Mouse (Mus musculus) kidney, adult 11 months (tissue): ENCODE measurements around the gene Gm20388.

Source experiments
- DNase-seq: peaks from one replicate; pipeline ENCODE4 v3.0.0; 2022

Gene Gm20388

DNA sequence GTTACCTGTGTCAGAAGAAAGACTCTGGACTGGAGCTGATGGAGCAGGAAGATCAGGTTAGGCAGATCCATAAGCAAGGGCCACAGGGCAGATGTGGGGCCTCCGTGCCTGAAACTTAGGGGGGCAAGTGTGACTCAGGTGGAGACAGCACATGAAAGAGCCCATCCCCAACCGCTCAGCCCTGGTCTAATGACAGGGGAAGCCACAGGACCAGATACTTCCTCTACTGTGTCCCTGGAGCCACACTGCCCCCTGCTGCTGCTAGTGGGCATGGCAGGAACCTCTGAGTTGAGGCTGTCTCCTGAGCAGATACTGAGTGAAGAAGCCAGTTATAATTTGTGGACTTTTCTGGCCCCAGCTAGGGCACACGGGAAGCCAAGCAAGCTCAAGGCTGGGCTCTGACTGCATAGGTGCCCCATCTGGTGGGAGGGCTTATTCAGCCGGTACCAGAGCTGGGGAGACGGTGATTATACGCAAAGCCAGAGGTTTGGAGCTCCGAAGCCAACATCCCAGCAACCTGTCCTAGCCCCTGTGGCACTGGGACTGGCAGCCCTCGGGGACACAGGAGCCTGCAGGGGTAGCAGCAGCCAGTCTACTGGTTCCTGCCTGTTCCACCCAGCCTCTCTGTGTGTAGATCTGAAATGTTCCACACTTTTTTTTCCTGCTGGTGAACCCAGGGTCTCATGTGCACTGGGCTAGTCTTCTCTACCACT is 2919.9 kb downstream of the Gm20388 start:
- peak; percentile 77 for DNase-seq

DNA sequence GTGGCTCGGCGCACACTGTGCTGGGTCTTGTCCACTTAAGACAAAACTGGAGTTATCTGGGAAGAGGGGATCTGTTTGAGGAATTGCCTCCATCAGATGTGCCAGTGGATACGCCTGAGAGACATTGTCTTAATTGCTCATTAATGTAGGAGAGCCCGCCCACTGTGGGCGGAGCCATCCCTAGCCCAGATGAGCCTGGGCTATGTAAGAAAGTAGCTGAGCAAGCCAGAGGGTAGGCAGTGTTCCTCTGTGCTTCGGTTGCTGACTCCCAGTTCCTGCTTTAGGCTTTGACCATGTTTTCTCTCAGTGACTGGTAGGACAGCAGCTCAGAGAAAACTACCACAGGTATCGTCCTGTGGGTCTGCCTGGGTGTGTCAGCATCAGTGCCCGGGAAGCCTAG is 2923.8 kb downstream of the Gm20388 start:
- no peak for DNase-seq

DNA sequence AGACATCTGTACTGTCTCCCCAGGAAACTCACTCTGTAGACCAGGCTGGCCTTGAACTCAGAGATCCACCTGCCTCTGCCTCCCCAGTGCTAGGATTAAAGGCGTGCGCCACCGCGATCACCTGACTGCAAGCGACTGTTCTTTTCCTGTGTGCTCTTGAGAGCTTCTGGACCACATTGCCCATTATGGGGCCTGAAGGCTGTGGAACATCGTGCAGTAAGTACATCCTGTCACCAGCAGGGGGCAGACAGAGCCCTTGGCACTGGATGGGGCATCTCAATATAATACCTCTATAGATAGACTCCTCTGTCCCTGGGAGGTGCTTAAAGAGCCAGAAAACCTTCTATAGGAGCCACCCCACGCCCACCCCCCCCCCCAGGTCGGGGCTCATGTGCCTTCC is 2924.3 kb downstream of the Gm20388 start:
- DNase-seq = peak; percentile 54

DNA sequence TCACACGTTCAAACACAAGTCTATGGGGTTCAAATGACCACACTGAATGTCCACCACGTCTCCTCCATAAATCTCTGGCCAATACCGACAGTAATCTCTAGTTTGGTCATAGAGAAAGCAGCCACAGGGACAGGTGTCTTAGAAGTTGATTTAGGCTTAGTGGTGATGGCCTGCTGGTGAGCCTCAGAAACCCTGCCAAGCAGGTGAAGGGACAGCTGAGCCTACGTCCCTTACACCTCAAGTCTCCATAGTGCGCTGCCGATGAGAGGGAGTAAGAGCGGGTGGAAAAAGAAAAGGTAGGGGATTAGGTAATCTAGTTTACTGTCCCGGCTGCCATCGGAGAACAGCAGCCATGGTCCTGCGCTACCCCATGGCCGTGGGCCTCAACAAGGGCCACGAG is 2925.6 kb downstream of the Gm20388 start:
- DNase-seq = no peak

DNA sequence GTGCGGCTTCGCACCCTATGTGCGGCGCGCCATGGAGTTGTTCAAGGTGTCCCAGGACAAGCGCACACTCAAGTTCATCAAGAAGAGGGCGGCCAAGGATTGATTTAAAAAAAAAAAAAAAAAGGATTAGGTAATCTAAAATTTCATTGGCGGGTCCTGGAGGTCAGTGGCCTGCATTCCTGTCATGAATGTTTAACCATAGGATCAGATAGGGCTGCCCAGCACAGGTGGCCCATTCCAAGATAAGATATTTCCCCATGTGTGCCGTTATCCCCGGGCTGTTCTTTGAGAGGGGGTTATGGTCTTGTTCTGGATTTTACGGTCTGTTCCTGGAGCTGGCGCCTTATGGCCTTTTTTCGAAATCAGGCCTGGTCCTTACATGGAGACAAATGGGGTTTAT is 2926.1 kb downstream of the Gm20388 start:
- DNase-seq = no peak

DNA sequence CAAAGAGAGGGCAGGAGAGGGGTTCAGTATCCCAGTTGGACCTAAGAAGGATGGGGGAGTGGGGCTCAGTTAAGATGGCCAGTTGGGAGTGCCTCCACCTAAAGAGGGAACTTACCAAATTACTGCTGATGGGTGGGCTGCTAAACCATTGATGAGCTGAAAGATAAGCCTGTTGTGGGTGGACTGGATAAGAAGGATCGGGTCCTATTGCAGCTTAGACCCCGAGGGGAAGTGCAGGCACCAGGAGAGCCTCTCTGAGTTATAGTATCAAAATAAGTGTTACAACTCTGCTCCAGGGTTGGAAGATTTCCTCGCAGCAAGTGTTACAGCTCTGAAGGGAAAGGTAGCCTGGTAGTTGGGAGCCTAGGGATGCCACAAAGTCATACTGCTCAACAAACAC is 2933.5 kb downstream of the Gm20388 start:
- no peak for DNase-seq

DNA sequence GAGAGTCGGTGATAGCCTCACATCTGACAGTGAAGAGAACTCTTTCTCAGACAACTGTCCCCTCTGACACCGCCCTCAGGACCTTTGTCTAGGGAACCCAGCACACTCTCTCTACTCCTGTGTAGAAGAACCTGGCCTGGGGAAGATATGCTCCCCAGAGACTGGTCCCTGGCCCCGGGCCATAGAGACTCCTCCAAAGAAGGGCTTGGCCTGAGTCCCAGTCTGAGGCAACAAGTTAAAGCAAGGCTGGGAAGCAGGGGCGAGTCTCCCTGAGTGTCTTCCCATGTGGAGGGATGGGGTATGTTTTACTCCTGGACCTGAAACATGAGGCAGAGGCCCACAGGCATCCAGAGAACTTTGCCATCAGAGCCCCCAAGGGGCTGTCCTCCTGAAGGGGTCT is 2935.0 kb downstream of the Gm20388 start:
- no peak for DNase-seq

DNA sequence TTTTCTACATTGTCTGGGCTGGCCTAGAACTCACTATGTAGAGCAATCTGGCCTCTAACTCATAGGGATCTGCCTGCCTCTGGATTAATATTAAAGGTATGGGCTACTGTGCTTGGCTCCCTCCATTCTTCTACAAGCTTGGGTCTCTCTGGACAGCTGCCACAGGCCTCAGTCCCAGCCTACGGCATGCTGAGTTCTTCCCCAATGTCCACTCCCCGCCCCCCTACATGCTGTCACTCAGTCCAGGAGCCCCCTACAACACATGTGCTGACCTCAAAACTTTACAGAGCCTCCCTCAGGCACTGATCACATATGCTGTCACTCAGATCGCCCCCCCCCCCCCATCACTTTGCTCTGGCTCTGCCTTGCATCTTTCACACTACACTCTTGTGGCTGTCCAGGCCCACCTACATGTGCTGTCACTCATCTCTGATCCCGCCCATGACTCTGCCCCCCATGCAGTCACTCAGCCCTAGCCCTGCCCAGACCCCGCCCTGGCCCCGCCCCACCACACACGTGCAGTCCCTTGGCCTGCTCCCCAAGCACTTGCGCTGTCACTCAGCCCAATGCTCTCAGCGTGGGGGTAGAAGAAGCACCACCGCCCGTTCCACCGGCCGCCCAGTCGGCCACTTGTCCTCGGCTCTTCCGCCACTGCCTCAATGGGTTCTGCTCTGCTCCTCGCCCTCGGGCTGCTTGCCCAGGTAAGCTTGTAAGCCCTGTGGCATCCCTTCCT is 2937.4 kb downstream of the Gm20388 start, which contains the start of gene Cdh15:
Gene Cdh15, plus strand, starts transcription at position 138 of the 733 bp plus-strand sequence.
- no peak for DNase-seq

DNA sequence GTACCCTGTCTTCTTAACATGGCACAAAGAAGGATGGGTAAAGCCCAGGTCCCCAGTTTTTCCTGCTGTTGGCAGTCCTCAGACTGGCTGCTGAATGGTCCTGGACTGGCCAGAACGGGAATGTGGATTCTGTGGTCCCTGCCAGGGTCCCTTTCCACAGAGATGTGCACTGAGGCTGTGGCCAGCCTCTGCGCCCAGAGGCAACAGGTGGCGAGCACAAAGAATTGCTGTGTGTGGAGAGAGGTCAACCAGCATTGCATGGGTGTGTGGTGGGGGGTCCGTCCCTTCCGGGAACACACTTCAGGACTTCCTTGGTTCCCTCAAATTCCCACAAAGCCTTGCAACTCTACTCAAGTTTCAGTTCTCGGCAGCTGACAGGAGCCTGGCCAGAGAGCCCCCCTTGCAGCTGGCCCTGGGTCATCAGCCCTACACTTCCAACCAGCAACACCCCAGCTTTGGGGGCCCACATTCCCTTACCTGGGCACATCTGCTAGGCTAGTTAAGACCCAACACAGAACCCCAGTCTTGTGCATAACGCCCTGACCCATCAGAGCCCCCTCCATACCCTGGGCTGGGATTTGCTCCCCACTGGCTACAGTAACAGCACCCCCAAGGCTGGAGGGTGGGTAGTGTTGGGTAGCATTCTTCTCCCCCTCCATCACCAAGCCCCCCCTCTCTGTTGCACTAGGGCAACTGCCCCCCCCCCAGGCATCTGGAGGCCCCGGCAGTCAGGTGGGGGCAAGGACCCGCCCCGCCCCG is 2938.7 kb downstream of the Gm20388 start:
- DNase-seq = no peak

DNA sequence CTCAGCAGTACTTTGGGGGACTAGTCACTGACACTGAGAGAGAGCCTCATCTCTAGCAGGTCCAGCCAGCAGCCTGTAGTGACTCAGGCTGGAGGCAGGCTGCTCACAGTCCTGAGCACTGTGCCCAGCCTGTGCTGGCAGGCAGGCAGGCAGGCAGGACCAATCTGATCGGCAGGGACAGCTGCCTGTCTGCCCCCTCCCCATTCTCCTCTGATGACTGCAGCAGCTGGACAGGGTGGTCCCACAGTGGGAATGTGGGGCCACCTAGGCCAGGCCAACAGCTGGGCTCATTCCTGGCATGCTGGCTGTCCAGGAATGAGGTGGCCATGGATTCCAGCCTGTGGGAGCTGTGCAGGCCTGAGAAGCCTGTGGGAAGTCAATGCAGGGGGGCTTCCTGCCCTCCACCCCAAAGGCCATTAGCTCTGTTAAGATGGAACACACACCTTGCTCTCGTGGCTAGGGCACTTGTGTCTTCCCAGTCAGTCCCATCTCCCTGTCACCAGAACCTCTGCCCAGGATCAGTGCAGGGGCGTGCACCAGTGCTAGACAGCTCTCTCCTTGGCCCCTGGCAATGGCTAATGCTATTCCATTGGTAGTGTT is 2940.1 kb downstream of the Gm20388 start:
- no peak for DNase-seq

DNA sequence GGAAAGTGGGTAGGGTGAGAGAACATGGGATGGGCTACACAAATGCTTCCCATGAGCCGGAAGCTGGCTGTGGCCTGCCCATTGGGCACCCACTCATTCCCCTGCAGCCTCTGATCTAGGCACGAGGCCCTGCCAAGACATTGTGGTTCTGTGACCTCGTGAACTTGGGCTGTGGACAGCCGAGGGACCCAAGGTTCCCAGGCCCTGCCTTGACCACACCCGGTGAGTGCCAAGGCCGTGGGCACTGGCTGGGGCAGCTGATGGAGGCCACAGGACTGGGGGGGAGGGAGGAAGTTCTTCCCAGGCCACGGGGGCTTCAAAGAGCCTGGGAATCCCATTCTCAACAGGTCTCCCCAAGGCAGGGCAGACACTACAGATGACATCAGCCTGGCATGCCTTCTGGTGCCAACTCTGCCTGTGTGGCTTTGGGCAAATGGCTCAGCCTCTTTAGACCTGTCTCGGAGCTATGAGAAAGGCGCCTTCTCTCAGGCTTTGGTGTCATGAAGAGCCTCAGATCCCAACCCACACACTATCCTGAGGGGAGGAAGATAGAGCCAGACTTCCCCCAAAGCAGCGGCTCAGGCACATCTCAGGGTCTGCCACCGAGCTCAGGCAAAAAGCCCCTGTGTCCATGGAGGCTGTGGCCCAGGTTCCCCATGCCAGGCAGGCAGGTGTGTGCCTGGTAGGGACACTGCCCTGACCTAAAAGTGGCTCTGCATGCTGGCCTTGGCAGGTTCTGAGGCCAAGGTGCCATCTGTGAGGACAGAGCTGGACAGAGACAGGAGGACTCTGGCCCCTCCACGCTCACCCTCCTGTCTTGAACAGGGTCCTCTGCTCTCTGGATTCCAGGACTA is 2941.3 kb downstream of the Gm20388 start:
- no peak for DNase-seq

DNA sequence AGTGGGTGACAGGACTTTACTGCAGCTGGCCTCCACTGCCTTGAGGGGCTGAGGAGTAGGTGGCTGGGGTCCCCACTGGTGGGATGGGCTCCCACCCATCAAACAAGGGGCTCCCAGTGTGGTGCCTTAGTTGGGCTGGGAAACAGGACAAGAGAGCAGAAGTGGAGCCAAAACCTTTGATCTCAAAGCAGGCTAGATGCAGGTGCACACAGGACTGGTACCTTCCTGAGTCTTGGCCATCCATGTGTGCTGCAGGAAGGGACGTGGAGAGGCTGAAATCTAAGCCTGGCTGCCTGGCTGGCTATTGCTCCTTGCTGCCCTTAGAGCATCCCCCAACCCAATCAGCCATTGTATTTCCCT is 2941.9 kb downstream of the Gm20388 start:
- DNase-seq = no peak

DNA sequence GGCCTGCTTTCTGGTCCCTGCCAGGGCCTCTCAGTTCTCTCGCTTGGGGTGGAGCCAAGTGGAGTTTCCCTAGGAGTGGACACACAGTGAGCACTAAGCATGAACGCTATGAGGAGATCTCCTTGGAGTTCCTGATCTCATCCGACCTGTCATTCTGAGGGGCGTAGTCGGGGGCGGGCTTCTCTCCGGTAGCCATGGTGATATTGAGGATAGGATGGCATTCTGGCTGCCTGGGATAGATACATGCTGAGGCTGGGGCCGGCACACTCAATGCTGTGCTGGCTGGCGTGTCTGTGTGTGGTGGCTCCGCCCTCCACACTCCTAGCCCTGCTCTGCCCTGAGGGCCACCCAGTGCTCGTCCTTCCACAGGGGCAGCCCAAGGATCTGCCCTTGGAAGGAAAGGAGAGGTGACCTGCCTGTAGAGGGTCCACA is 2942.7 kb downstream of the Gm20388 start:
- DNase-seq = no peak

DNA sequence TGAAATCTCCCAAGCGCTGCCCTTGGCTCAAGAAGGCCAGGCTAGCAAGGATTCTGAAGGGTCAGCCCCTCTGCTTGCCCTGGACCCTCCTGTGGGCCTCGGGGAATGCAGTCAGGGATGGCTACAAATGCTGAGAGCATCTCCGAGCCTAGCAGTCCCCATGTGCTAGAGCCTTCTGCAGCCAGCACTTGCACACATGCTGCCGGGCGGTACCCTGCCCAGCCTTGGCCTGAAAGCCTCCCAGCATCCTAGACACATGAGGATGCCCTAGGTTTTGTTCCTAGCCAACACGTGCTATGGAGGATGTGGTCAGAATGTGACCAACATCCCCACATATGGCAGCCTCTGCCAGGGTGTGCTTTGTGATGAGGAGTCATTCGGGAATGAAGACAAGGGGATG is 2943.7 kb downstream of the Gm20388 start:
- DNase-seq = no peak

DNA sequence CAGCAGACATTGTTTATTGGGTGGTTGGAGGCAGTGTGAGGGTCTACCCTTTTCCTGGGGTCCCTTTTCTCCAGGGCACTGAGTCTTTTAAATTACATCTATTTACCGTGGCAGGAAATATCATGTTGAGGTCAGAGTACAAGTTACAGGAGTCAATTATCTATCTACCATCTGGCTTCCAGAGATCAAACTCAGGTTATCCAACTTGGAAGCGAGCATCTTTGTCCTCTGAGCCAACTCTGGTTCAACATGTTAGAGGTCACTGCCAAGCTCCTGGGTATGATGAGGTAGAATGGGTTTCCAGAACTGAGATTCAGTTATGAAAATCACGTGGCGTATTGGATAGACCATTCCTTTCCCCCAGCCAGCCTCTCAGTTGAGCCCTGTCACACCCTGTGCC is 2944.5 kb downstream of the Gm20388 start:
- DNase-seq = no peak

DNA sequence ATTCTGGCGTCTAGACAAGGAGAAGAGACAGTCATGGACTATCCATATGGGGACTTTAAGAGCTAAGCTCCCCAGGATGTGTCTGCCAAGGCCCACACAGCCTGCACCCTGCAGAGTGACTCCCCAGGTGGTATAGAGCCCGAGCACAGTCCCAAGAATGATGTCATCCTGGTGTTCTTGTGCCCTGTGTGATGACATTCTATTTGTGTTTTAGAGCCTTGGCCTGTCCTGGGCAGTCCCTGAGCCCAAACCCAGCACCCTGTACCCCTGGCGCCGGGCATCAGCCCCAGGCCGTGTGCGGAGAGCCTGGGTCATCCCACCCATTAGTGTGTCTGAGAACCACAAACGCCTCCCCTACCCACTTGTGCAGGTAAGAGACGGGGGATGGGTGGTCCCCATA is 2945.6 kb downstream of the Gm20388 start:
- no peak for DNase-seq

DNA sequence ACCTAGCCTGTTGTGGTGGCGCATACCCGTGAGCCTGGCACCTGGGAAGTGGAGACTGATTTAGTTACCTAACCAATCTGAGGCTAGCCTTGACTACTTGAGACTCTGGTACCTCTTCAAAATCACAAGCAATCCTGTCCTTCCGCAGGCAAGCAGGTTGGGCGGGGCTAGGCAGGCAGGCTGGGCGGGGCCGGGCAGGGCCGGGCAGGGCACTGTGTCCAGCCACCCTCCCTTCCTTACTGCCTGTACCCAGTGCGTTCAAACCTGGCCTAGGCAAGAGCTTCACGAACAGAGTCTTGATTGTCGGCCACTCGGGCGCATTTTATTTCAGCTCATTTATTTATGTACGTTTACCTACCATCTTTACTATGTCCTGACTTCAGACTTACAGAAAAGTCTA is 2949.2 kb downstream of the Gm20388 start:
- DNase-seq = no peak

DNA sequence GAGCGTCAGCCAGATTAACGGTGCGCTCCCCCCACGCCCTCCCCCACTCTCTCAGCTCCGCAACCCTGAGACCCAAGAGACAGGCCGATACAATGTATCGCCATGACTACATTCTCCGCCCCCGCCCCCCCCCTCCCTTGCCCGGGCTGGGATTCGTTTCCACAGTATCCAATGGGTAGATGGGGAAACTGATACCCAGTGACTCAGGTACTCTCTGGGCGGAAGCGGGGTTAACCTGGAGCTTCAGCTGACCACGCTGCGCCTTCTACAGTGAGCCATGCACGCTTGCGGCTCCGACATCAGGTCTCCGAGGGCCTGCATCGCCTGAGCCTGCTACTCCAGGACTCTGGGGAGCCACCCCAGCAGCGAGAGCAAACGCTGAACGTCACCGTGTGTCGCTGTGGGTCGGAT is 2954.1 kb downstream of the Gm20388 start:
- DNase-seq = no peak

DNA sequence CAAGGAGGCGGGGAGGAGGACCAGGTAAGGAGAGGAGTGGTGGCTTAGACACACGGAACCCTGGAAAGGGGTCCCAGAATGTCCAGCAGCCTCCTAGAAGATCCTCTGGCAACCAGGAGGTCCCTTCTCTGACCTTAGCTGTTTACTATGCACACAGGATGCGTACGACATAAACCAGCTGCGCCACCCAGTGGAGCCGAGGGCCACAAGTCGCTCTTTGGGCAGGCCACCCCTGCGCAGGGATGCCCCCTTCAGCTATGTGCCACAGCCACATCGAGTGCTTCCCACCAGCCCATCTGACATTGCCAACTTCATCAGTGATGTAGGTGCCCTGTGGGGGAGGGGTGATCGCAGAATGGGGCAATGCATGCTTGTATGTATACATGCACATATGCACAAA is 2954.8 kb downstream of the Gm20388 start:
- DNase-seq = no peak

DNA sequence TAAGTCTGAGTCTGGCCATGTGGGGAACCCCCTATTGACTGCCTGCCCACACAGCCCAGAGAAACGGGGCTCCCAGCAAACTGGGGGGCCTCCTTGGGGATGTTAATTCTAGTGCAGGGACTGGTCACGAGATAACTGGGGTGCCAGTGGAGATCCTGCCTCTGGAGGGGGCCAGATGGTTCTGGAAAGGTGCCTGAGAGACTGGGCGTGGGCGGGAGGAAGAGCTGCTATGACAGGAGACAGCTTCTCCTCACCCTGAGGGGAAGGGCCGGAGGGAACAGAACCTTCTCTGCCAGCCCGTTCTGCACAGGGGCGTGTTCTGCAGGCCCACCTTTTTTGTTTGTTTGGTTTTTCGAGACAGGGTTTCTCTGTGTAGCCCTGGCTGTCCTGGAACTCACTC is 2955.6 kb downstream of the Gm20388 start:
- no peak for DNase-seq

DNA sequence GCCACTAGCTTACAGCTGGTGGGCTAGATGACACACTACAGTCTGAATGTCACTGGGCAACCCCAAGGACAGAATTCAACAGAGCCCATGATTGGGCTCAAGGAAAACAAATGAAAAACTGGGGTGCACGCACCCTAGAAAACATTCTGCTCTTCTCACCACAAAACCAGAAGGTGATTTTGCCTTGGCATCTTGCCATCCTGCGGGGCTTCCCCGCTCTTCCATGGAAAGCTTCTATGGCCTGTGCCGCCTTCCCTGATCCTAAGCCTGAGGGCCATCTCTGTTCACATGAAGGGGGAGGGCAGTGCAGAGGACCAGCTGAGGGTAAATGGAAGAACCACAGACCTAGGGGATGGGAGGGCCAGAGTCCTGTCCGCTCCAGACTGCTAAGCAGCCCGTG is 2957.3 kb downstream of the Gm20388 start:
- no peak for DNase-seq

DNA sequence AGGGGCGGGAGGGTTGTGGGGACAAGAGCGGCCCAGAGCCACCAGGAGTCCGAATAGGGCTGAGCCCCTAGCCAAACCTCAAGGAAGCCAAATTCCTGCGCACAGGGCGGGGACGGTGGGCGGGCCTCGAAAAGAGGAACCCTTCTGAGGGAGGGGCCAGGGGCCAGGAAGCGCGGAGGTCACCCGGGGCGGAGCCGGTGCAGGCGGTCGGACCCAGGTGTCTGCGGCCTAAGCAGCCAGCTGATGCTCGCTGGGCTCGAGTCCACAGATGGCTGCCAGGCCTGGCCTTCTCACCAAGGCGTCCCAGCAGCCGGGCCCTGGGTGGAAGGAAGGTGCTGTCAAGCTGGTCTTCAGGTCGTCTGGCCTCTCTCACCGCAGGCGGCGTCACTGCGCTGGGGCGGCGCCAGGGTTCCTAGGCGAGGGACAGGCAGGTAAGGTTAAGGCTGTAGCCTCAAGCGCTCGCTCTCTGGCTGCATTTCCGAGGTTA is 2959.8 kb downstream of the Gm20388 start:
- no peak for DNase-seq
